Mouse (Mus musculus) kidney, adult 2 months (tissue): ENCODE measurements at regions not wholly inside any gene's neighbourhood (a gene's known extent, or its start where the extent isn't known, plus 50 kb on each side); places are given as distances from the start of the nearest gene placed in this dataset.

ENCODE experiments used
- CTCF ChIP-seq: fragments of 200-500 bp; conservative IDR thresholded peaks from 2 replicates; pipeline ENCODE4 v1.5.1; 2011; ENCODE audit warnings: low read depth, mild to moderate bottlenecking, control low read depth, low read length, moderate library complexity, mixed read lengths; ENCODE audit not compliant: insufficient read depth, insufficient read length
- POLR2A ChIP-seq: fragments of 200-500 bp; IDR thresholded peaks from one replicate; pipeline ENCODE4 v1.6.1; 2011; ENCODE audit warnings: low read depth, low read length, control low read depth

DNA sequence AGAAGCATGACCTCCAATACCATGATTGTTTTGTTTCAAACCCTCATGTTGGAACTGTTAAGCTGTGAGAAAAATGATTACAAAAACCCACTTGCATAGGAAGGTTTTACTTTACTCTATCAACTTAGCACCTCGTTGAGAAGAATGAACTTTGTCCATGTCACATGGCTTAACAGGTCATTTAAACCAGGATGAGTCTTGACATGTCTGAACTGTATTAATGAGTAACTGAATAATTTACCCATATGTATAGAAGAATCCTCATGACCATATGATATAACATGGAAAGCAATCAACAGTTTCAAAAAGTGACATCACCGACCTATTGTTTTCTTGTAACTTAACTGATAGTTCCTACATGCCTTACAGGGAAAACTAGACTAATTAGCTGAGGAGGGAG is 153.3 kb upstream of the Hccs start:
- no peak for TF ChIP-seq POLR2A
- no peak for TF ChIP-seq CTCF
